Mouse (Mus musculus) limb, embryonic 15.5 days (tissue): ENCODE results near the gene Fkbp14. TPM values are rescaled to one million over a fixed set of nuclear protein-coding genes. Genes with fewer than 3 reads are reported as not detected.

Source experiments
- ATAC-seq: fragments of 200-750 bp; cut with Nextera tagmentation; 2 replicates; pipeline ENCODE4 v1.8.0; 2017; ENCODE audit warnings: low read depth, moderate TSS enrichment; ENCODE audit not compliant: insufficient number of reproducible peaks, low FRiP score, low TSS enrichment
- H3K27ac ChIP-seq: fragments of 300-500 bp; sonication (generic); 2 replicates; pipeline ENCODE4 v1.5.1; 2015; ENCODE audit warnings: moderate library complexity, mild to moderate bottlenecking, inconsistent platforms
- H3K27me3 ChIP-seq: fragments of 300-500 bp; sonication (generic); 2 replicates; pipeline ENCODE4 v1.6.1; 2015; ENCODE audit warnings: inconsistent platforms
- H3K36me3 ChIP-seq: fragments of 300-500 bp; sonication (generic); 2 replicates; pipeline ENCODE4 v1.6.1; 2015; ENCODE audit warnings: inconsistent platforms
- H3K4me1 ChIP-seq: fragments of 300-500 bp; sonication (generic); 2 replicates; pipeline ENCODE4 v1.6.1; 2015; ENCODE audit warnings: inconsistent platforms
- H3K4me2 ChIP-seq: fragments of 300-500 bp; sonication (generic); 2 replicates; pipeline ENCODE4 v1.6.1; 2015; ENCODE audit warnings: mild to moderate bottlenecking, inconsistent platforms
- H3K4me3 ChIP-seq: fragments of 300-500 bp; sonication (generic); 2 replicates; pipeline ENCODE4 v1.5.1; 2015; ENCODE audit warnings: mild to moderate bottlenecking, inconsistent platforms
- H3K9ac ChIP-seq: fragments of 300-500 bp; sonication (generic); 2 replicates; pipeline ENCODE4 v1.6.1; 2015; ENCODE audit warnings: inconsistent platforms
- H3K9me3 ChIP-seq: fragments of 300-500 bp; sonication (generic); 2 replicates; pipeline ENCODE4 v1.6.1; 2016; ENCODE audit warnings: inconsistent platforms
- WGBS: fragments of 180-500 bp; shearing (Covaris S2); methylation state at CpG from one replicate; pipeline ENCODE4 v1.1.7; 2015; 5-methylcytosine and 5-hydroxymethylcytosine counted together
- polyA plus RNA-seq: library from polyadenylated mRNA; unstranded; fragments of >200 nt; fragmentation: Nextera tagmentation; extraction: Ambion mirVana; gene quantifications from 2 replicates; pipeline ENCODE4 v1.2.1, GENCODE M21; 2015

Gene Fkbp14
- polyA plus RNA-seq, 1 experiment from 2014 or later: 69.7 TPM

DNA sequence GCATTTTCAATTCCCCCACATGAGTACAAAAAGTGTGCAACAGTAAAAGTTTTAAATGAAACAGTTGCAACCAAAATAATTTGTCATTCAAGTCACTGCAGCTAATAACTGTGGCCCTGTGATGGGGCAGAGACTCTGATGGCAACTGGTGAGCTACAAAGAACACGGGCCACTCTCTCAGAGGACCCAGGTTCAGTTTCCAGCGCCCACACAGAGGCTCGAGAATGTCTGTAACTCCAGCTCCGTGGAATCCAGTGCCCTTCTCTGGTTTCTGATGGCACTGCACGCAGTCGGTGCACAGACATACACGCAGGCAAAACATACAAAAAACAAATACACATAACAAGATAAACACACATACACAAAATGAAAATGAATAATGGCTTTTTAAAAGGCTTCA lies 39.4 kb downstream of the Fkbp14 start:
- ATAC-seq: no peak
- Histone ChIP-seq H3K27me3 (no peaks in the 10 kb centered on the region), H3K9ac (no peak overlapping the region), H3K36me3 (no peaks in the 10 kb centered on the region), H3K27ac (no peak overlapping the region), H3K4me3 (no peak overlapping the region), H3K4me1 (no peaks in the 10 kb centered on the region), H3K9me3 (no peaks in the 10 kb centered on the region), H3K4me2 (no peak overlapping the region)
- WGBS: 92% methylated on average over 7 of the region's 7 CpGs

GRCm38 (mm10) chr6:54555816-54556215 lies 41.3 kb downstream of the Fkbp14 start:
- H3K27me3 ChIP-seq: no peaks in the 10 kb centered on the region
- 69% methylated on average over 1 of the region's 1 CpGs for WGBS

DNA sequence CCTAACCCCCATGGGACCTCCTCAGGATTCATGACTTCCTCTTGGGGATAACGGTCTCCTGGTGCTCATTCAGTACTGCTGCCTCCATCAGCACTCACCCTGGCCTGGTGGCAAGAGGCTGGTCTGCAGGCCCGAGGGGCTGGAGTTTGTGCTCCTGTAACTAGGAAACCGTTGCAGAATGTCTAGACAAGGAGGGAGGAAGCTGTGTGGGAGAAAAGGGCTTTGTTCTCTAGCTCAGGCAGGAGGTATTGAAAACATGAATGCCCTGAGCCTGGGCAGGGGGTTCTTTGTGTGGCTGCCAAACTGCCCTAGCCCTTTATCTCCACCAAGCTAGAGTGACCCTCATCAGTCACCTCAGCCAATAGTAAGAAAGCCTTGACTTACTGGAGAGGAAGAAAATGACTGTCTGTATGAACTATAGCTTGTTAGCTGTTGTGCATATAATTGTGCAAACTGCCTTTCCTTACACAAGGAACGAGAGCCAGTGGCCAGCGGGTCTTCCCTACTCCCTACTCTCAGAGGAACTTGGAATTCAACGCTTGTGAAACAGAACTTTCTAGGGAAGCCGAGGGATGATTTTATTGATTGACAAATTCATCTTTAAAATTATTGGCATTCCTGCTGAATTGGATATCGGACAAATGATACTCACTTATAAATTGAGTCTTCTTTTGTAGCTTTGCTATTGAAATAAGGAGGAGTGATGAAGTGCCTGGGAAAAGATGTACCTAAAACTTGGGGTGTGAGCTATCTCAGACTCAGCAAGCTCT lies 42.6 kb downstream of the Fkbp14 start:
- Histone ChIP-seq H3K4me2 (no peak overlapping the region), H3K9ac (no peak overlapping the region), H3K9me3 (no peaks in the 10 kb centered on the region), H3K4me3 (no peak overlapping the region), H3K27ac (no peak overlapping the region), H3K4me1 (0 out of 2 replicates have a peak, but pooled peaks cover under 1% of the 10 kb centered on the region), H3K36me3 (no peaks in the 10 kb centered on the region), H3K27me3 (no peaks in the 10 kb centered on the region)
- ATAC-seq: no peak
- 55% methylated on average over 8 of the region's 8 CpGs for WGBS

More at GRCm38 (mm10) chr6:54555816-54556215, 41.3 kb downstream of the Fkbp14 start:
- Histone ChIP-seq H3K9me3 (no peaks in the 10 kb centered on the region), H3K9ac (no peak overlapping the region), H3K4me3 (no peak overlapping the region), H3K4me2 (no peak overlapping the region), H3K27ac (no peak overlapping the region), H3K36me3 (no peaks in the 10 kb centered on the region), H3K4me1 (no peaks in the 10 kb centered on the region)
- ATAC-seq: no peak

- Histone ChIP-seq H3K27me3 (no peaks in the 10 kb centered on the region), H3K9me3 (no peaks in the 10 kb centered on the region), H3K4me1 (0 out of 2 replicates have a peak, but pooled peaks cover 5% of the 10 kb centered on the region), H3K4me3 (no peak overlapping the region), H3K36me3 (no peaks in the 10 kb centered on the region), H3K27ac (no peak overlapping the region), H3K9ac (no peak overlapping the region), H3K4me2 (no peak overlapping the region)
- no peak for ATAC-seq
- WGBS: 79% methylated on average over 2 of the region's 2 CpGs
These were observed 43.5 kb downstream of the Fkbp14 start for GRCm38 (mm10) chr6:54553632-54554031.

- Histone ChIP-seq H3K4me3 (no peak overlapping the region), H3K27ac (no peak overlapping the region), H3K4me1 (peaks cover 9% of the 10 kb centered on the region), H3K9me3 (no peaks in the 10 kb centered on the region), H3K36me3 (no peaks in the 10 kb centered on the region), H3K9ac (no peak overlapping the region), H3K4me2 (no peak overlapping the region), H3K27me3 (no peaks in the 10 kb centered on the region)
- ATAC-seq: no peak
- WGBS: 66% methylated on average over 9 of the region's 9 CpGs
These were observed 44.2 kb downstream of the Fkbp14 start for GRCm38 (mm10) chr6:54552721-54553413.

GRCm38 (mm10) chr6:54550801-54551323 lies 46.2 kb downstream of the Fkbp14 start:
- Histone ChIP-seq H3K36me3 (no peaks in the 10 kb centered on the region), H3K9ac (no peak overlapping the region), H3K4me2 (no peak overlapping the region), H3K4me3 (no peak overlapping the region), H3K27me3 (no peaks in the 10 kb centered on the region), H3K4me1 (peaks cover 9% of the 10 kb centered on the region), H3K9me3 (no peaks in the 10 kb centered on the region), H3K27ac (no peak overlapping the region)
- ATAC-seq: no peak
- 58% methylated on average over 6 of the region's 7 CpGs for WGBS

GRCm38 (mm10) chr6:54549311-54549710 lies 47.8 kb downstream of the Fkbp14 start:
- no peaks in the 10 kb centered on the region for H3K36me3 ChIP-seq

DNA sequence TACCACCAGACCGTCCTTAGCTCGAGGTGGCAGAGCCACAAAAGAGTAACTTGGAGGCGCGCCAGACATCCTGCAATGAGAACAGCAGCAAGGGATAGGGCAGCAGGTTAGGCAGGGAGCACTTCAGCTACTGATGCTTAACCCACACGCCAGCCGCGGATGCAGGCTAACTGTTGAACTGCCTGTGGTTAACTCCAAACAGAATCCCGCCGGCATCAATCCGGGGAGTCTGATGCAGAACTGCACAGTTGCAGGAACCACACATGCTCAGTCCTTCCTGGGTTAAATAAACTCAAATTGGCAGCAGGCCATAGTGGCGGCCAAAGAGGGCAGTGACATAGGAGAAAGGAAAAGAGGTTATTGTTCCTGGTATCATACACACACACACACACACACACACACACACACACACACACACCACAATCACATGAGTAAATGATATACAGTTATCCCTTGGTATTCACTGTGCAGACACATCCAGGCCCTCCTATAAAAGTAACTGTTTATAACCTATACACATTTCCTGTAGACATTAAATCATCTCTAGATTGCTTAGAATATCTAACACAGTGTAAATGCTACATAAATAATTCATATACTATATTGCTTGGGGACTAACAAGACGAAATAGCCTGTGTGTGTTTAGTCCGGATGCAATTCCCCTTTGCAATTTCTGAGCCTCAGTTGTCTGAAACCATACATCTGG lies 48.6 kb downstream of the Fkbp14 start:
- Histone ChIP-seq H3K4me2 (no peak overlapping the region), H3K4me1 (peaks cover 9% of the 10 kb centered on the region), H3K4me3 (no peak overlapping the region), H3K27ac (no peak overlapping the region), H3K9ac (no peak overlapping the region), H3K27me3 (no peaks in the 10 kb centered on the region), H3K36me3 (no peaks in the 10 kb centered on the region), H3K9me3 (no peaks in the 10 kb centered on the region)
- no peak for ATAC-seq
- 56% methylated on average over 13 of the region's 13 CpGs for WGBS

More at GRCm38 (mm10) chr6:54549311-54549710, 47.8 kb downstream of the Fkbp14 start:
- ATAC-seq: no peak
- Histone ChIP-seq H3K4me3 (no peak overlapping the region), H3K4me2 (no peak overlapping the region), H3K9ac (no peak overlapping the region), H3K27ac (no peak overlapping the region), H3K27me3 (no peaks in the 10 kb centered on the region), H3K9me3 (no peaks in the 10 kb centered on the region), H3K4me1 (peaks cover 9% of the 10 kb centered on the region)
- 51% methylated on average over 4 of the region's 4 CpGs for WGBS

DNA sequence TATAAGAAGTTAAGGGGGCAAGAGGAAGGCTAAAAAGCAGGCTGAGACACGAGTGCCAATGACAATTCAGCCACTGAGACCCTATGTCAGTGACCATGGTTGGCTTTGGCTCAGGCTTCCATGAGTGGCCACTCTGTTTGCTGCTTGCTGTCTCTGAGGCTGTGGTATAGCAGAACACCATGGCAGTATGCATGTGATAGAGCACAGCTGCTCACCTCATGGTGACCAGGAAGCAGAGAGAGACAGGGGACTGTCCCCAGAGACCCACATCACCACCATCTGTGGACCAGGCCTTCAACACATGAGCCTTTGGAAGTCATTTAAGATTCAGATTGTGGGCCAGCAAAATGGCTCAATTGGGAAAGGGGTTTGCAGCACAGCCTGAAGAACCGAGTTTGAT lies 53.5 kb downstream of the Fkbp14 start:
- Histone ChIP-seq H3K27me3 (no peaks in the 10 kb centered on the region), H3K4me1 (peaks cover 4% of the 10 kb centered on the region), H3K9me3 (no peaks in the 10 kb centered on the region), H3K36me3 (no peaks in the 10 kb centered on the region), H3K27ac (no peak overlapping the region), H3K4me2 (no peak overlapping the region), H3K4me3 (no peak overlapping the region), H3K9ac (no peak overlapping the region)
- ATAC-seq: no peak
- WGBS: 85% methylated on average over 2 of the region's 2 CpGs

DNA sequence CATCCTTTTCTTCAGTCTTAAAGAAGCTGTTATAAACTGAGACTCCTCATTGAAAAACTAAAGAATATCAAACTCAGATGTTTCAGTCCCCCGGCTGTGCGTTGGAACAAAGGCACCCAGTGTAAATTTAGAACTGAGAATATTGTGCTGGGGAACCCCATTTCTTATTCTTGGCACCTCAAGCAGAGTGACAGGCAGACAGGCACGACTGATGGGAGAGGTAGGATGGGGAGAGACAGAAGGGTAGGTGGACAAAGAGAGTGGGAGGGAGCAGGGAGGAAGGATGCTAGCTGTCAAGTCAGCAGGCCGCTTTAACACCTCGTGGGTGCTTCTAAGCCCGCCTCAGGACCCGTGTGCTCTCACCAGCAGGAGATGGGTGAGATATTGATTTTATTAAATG lies 54.3 kb downstream of the Fkbp14 start:
- WGBS: 73% methylated on average over 7 of the region's 7 CpGs
- H3K4me1 ChIP-seq: no peaks in the 10 kb centered on the region
- no peak overlapping the region for H3K4me3 ChIP-seq
- H3K27me3 ChIP-seq: no peaks in the 10 kb centered on the region
- no peak overlapping the region for H3K27ac ChIP-seq
- no peak for ATAC-seq
- H3K4me2 ChIP-seq: no peak overlapping the region
- H3K9me3 ChIP-seq: no peaks in the 10 kb centered on the region
- H3K9ac ChIP-seq: no peak overlapping the region
- no peaks in the 10 kb centered on the region for H3K36me3 ChIP-seq

DNA sequence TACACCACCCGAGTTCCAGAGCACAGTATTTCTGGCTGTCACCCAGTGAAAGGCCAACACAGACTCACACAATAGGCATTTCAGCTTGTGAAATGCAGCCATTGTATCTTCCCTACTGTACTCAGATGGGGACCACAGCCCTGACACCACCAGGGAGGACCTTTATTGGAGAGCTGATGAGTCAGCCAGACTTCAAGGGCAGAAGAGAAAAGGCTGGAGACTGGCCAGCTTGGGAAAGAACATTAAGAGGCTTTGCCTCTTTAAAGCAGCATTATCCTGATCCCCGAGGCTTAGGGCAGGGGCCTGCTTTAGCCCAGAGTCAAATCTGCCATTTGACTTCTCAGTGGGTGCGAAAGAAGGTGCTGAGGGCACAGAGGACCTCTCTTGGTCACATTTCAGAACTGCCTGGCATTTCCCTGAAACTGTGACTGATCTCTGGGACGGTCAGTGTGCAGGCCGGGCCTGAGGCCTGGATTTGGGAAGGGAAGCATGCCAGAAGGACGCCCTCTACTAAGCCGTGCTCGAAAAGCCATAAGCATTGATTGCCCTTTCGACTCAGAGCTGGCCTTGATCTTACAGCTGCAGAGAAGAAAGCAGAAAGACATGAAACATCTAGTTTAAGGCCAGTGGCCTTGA lies 56.7 kb downstream of the Fkbp14 start:
- H3K9ac ChIP-seq: no peak overlapping the region

More for the DNA sequence above, 56.7 kb downstream of the Fkbp14 start:
- no peak overlapping the region for H3K4me3 ChIP-seq
- no peak for ATAC-seq
- 67% methylated on average over 9 of the region's 9 CpGs for WGBS
- no peak overlapping the region for H3K27ac ChIP-seq
- no peaks in the 10 kb centered on the region for H3K4me1 ChIP-seq
- H3K27me3 ChIP-seq: no peaks in the 10 kb centered on the region
- H3K4me2 ChIP-seq: no peak overlapping the region
- H3K9me3 ChIP-seq: no peaks in the 10 kb centered on the region
- no peaks in the 10 kb centered on the region for H3K36me3 ChIP-seq
